Mouse (Mus musculus) cortical plate, adult 2 months (tissue): Measurements from ENCODE around the gene Adgrl4. TPM values are rescaled to one million over a fixed set of nuclear protein-coding genes. Genes with fewer than 3 reads are reported as not detected.
A peak's percentile ranks its signal among the peaks of the same experiment; 100 is the strongest.

Experiments used
- H3K27ac ChIP-seq: fragments of 200-500 bp; 2 replicates; pipeline ENCODE4 v1.5.1; 2012; ENCODE audit warnings: low read length, control low read depth, inconsistent platforms; ENCODE audit not compliant: insufficient read depth
- H3K4me1 ChIP-seq: fragments of 200-500 bp; 2 replicates; pipeline ENCODE4 v1.6.1; 2011; ENCODE audit warnings: low read length; ENCODE audit not compliant: control insufficient read depth, insufficient read depth
- H3K4me3 ChIP-seq: fragments of 200-500 bp; 2 replicates; pipeline ENCODE4 v1.5.1; 2011; ENCODE audit warnings: mild to moderate bottlenecking, low read length, control low read depth; ENCODE audit not compliant: insufficient read depth
- CTCF ChIP-seq: fragments of 200-500 bp; IDR thresholded peaks from 2 replicates; pipeline ENCODE4 v1.5.1; 2011; ENCODE audit warnings: mild to moderate bottlenecking, control low read depth, low read length; ENCODE audit not compliant: insufficient read depth; ENCODE audit errors: extremely low read depth
- POLR2A ChIP-seq: fragments of 200-500 bp; IDR thresholded peaks from 2 replicates; pipeline ENCODE4 v1.6.1; 2011; ENCODE audit warnings: mild to moderate bottlenecking, low read length, control low read depth; ENCODE audit not compliant: insufficient read depth; ENCODE audit errors: extremely low read depth
- polyA plus RNA-seq: library from polyadenylated mRNA; depleted of rRNA; stranded (reverse); fragments of >200 nt; gene quantifications from 2 replicates; pipeline ENCODE4 v1.2.3, GENCODE M21; 2012

Adgrl4 gene
- polyA plus RNA-seq, 1 experiment = 21.2 TPM

- H3K4me1 ChIP-seq = no peaks in the 10 kb centered on the region
- TF ChIP-seq POLR2A = no peak
- TF ChIP-seq CTCF = no peak
- H3K4me3 ChIP-seq = no peak overlapping the region
- H3K27ac ChIP-seq = no peak overlapping the region
These were observed 7.6 kb upstream of the Adgrl4 start for GRCm38 (mm10) chr3:151430106-151430505.

DNA sequence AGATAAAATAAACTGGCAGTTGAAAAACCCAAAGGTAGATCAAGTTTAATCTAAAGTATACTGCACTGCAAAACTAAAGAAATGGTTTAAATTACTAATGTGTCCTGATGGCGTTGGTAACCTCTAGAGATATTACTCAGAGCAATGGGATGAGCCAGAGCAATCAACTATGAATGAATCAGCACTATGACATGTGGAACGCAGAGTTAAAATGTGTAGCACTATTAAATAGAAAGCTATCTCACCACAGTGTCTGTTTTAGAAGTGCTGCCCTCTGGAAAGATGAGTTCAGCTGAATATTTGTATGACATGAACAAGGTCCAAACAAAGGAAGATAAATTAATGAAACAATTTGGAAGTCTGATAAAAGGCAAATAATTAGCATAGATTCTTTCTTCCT is 6.2 kb upstream of the Adgrl4 start:
- Histone ChIP-seq H3K4me3 (no peak overlapping the region), H3K4me1 (no peaks in the 10 kb centered on the region), H3K27ac (no peak overlapping the region)
- TF ChIP-seq CTCF (no peak), POLR2A (no peak)

- H3K4me1 ChIP-seq = no peaks in the 10 kb centered on the region
- peak overlapping the region; percentile 24; the same call in 1 of the 2 replicates for H3K4me3 ChIP-seq
- no peak for TF ChIP-seq CTCF
- no peak for TF ChIP-seq POLR2A
- H3K27ac ChIP-seq = no peak overlapping the region; the same call in 1 of the 2 replicates
These were observed 677 bp downstream of the Adgrl4 start for GRCm38 (mm10) chr3:151438364-151438763.

DNA sequence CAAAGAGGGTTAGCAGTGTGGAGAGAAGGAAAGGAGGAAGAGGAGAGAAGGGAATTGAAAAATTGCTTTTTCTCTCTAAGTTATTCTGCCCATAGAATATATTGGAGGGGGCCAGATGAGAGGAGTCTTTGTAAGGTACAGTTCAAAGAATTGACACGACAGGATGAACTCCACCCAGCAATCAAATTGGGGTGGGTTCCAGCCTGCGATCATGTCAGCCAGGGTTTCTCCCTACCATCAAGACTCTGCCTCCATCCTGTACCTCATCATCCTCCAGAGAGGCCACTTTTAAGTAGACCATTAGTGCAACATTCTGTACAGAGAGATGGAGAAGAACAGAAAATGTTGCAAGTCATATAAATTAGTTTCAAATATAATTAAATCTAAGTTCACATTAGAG is 2.3 kb downstream of the Adgrl4 start:
- Histone ChIP-seq H3K4me1 (no peaks in the 10 kb centered on the region), H3K27ac (peak overlapping the region; percentile 17; the same call in 1 of the 2 replicates), H3K4me3 (no peak overlapping the region)
- TF ChIP-seq CTCF = no peak
- TF ChIP-seq POLR2A = no peak

DNA sequence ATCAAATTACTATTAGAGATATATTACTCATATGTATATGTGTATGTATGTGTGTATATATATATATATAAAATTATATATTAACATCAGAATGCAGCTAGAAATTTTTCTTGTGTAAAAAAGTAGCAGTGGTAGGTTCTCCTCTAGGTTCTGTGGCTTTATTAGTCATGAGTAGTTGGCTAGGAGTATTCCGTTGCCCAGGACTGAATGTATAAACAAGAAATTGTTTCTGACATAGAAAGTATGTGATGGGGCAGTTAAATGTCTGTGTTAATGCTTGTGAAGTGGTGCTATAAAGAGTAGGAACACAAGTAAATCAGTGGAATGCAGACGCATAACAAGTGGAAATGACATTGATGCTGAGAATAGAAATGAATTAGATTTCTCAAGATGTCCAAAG is 4.3 kb downstream of the Adgrl4 start:
- no peaks in the 10 kb centered on the region for H3K4me1 ChIP-seq
- no peak overlapping the region for H3K4me3 ChIP-seq
- TF ChIP-seq CTCF (no peak), POLR2A (no peak)
- H3K27ac ChIP-seq = no peak overlapping the region

GRCm38 (mm10) chr3:151443486-151443885 is 5.8 kb downstream of the Adgrl4 start:
- TF ChIP-seq CTCF (no peak), POLR2A (no peak)
- Histone ChIP-seq H3K27ac (no peak overlapping the region), H3K4me1 (no peaks in the 10 kb centered on the region), H3K4me3 (no peak overlapping the region)

GRCm38 (mm10) chr3:151444284-151444683 is 6.6 kb downstream of the Adgrl4 start:
- no peak overlapping the region for H3K4me3 ChIP-seq
- H3K27ac ChIP-seq = no peak overlapping the region
- H3K4me1 ChIP-seq = no peaks in the 10 kb centered on the region
- TF ChIP-seq CTCF (no peak), POLR2A (no peak)

GRCm38 (mm10) chr3:151445936-151446335 is 8.2 kb downstream of the Adgrl4 start:
- Histone ChIP-seq H3K4me3 (no peak overlapping the region), H3K4me1 (no peaks in the 10 kb centered on the region), H3K27ac (no peak overlapping the region)
- TF ChIP-seq POLR2A (no peak), CTCF (no peak)

DNA sequence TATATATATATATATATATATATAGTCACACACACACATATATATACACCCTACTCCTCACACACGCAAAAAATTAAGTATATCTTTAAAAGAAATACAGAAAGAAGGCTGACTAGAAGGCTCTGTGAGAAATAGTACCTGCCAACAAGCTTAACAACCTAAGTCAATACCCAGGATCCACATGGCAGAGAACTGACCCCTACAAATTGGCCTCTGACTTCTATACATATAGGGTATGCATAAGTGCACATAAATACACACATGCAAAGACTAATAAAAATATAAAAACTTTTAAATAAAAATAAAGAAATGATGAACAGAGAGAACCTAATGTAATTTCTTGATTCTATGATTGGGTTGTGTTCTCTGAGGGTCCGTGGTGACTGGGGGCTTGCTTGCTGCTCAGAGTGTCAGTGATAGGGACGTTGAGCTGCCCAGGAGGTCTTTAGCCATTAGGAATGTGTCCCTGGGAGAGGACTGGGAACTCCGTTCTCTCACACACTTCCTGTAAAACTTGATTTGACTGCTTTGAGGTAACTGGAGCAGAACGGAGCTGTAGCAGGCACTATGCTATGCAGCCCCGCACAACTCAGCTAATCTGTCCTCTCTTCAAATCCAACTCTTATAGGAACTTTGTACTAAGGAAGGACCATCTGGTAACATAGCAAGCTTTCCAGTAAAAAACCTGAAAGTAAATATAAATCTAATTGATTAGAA is 17.5 kb downstream of the Adgrl4 start:
- TF ChIP-seq CTCF (no peak), POLR2A (no peak)
- H3K4me3 ChIP-seq = no peak overlapping the region
- H3K27ac ChIP-seq = no peak overlapping the region
- H3K4me1 ChIP-seq = no peaks in the 10 kb centered on the region

DNA sequence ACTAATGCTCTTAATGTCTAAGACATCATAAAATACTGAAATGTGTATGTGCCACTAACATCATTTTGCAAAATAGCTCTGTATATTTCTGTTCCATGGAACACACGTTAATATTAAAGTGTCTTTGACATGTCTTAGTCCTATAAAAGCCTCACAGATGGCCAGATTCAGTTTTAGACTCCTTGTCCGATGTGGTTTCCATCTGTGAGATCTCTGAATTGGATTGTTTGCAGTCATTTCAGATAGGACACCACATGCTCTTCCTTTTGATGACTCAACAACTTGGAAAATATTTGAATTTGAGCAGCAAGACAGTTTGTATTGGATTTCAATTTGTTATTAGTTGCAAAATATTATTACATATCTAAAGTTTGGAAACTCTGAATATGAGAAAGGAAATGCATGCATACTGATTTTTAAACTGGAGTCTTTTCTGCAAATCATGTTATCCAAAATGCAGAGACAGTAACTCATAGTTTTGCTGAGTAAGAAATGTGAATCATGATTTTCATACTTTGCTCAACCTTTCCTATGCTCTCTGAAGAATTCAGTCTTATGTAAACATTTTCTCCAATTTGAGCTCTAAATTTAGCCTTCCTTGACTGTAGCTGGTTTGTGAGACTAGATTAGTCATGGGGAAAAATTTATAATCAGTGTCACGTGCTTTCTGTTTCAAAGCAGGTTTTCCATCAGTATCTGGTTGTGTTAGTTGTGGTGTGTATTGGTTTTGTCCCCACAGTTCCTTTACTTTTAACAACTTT is 21.9 kb downstream of the Adgrl4 start:
- no peak overlapping the region for H3K27ac ChIP-seq
- no peak overlapping the region for H3K4me3 ChIP-seq
- no peaks in the 10 kb centered on the region for H3K4me1 ChIP-seq
- no peak for TF ChIP-seq POLR2A
- TF ChIP-seq CTCF = no peak
